Comparison of ENCODE assay signal across 10 mouse cellular contexts in genomic region chr5:139933476-139933875, GRCm38 (mm10). TPM values are rescaled to one million over a fixed set of nuclear protein-coding genes. Genes with fewer than 3 reads are reported as not detected.
DNase-seq lines count a peak whose midpoint lies in the region; ATAC-seq and TF ChIP-seq lines count a peak whose summit lies in the region.
"Had no signal": no experiment of that assay in that cellular context is flagged by ENCODE, and none has a peak within 500 bp of the region (broad histone marks: within the 10 kb centered on the region; RNA-seq: fewer than 3 reads in every experiment).

No protein-coding gene starts in this region.

- 41% methylated on average over 7 of the region's 7 CpGs for WGBS in heart, embryonic 11.5 days (ENCODE audit: insufficient replicate concordance)

- no peak overlapping the region for H3K27ac ChIP-seq in heart, embryonic 11.5 days (ENCODE audit: low read depth, low read length)
- H3K27ac ChIP-seq in testis, adult 2 months (ENCODE audit: control insufficient read depth, insufficient read depth, low read depth, low read length), result no peak overlapping the region
- H3K27ac ChIP-seq: hindbrain, embryonic 15.5 days had no signal

- ATAC-seq in heart, embryonic 11.5 days (replicated peaks; ENCODE audit: insufficient number of reproducible peaks, low FRiP score, low TSS enrichment), result no peak
- ATAC-seq in erythroid progenitor cell, adult 5-6 weeks (replicated peaks; ENCODE audit: low FRiP score, poor library complexity, severe bottlenecking), result 0 out of 2 replicates have a peak, but pooled peaks have one; percentile 40

- no peak overlapping the region for H3K4me3 ChIP-seq in heart, embryonic 11.5 days (ENCODE audit: low read depth, low read length)
- H3K4me3 ChIP-seq in testis, adult 2 months (ENCODE audit: control insufficient read depth, low read depth, low read length), result peak overlapping the region; percentile 76
- H3K4me3 ChIP-seq: hindbrain, embryonic 15.5 days; neural tube, embryonic 13.5 days had no signal

- H3K4me1 ChIP-seq in heart, embryonic 11.5 days (ENCODE audit: control insufficient read depth, insufficient read depth, low read length), result peaks cover 22% of the 10 kb centered on the region
- H3K4me1 ChIP-seq in testis, adult 2 months (ENCODE audit: control insufficient read depth, insufficient read depth, low read length), result peaks cover 11% of the 10 kb centered on the region

- H3K36me3 ChIP-seq in heart, embryonic 11.5 days (ENCODE audit: control insufficient read depth, insufficient read depth, low read length), result no peaks in the 10 kb centered on the region
- H3K36me3 ChIP-seq in testis, adult 2 months (ENCODE audit: control insufficient read depth, insufficient read depth, low read length), result no peaks in the 10 kb centered on the region
- H3K36me3 ChIP-seq: hindbrain, embryonic 15.5 days; neural tube, embryonic 13.5 days had no signal

- H3K9ac ChIP-seq in heart, embryonic 11.5 days (ENCODE audit: low read depth, low read length), result no peak overlapping the region
- H3K9ac ChIP-seq: hindbrain, embryonic 15.5 days; neural tube, embryonic 13.5 days had no signal

- peak; percentile 67 for TF ChIP-seq CTCF in testis, adult 2 months (IDR thresholded peaks at IDR 0.05; ENCODE audit: control insufficient read depth, insufficient read depth, insufficient replicate concordance, low read depth, low read length)

- peak; percentile 19 to 54 for DNase-seq in heart, adult 18-20 months
- no peak for DNase-seq in testis, postnatal 10 days (ENCODE audit: low spot score)
- peak; percentile 74 for DNase-seq in lung, postnatal 14 days
- no peak for DNase-seq in yolk sac, embryonic 10.5 days (ENCODE audit: low spot score)
- DNase-seq in layer of hippocampus, postnatal 36 days, result no peak

- no peak for TF ChIP-seq POLR2A in testis, adult 2 months (IDR thresholded peaks at IDR 0.05; ENCODE audit: control insufficient read depth, low read depth, low read length)

- peaks cover 25% of the 10 kb centered on the region for H3K27me3 ChIP-seq in heart, embryonic 11.5 days (ENCODE audit: control insufficient read depth, insufficient read depth, low read length)
- no peaks in the 10 kb centered on the region for H3K27me3 ChIP-seq in testis, adult 2 months (ENCODE audit: control insufficient read depth, insufficient read depth, low read length)

- H3K9me3 ChIP-seq in heart, embryonic 11.5 days (replicated peaks; ENCODE audit: control insufficient read depth, low read length), result no peaks in the 10 kb centered on the region
- H3K9me3 ChIP-seq: hindbrain, embryonic 15.5 days; neural tube, embryonic 13.5 days had no signal

- no peak overlapping the region for H3K4me2 ChIP-seq in heart, embryonic 11.5 days

RNA-seq across cellular contexts. Expression of gene Elfn1, which starts 25.7 kb away (rescaled TPM):
- under 1 TPM in 1 of 2 experiments, not detected in 1; 0.10 TPM for total RNA-seq in heart, adult 18-20 months (2021)
- 0.13 TPM in 1 of 2 replicates, not detected in the other for polyA plus RNA-seq in heart, embryonic 11.5 days (2014; fragmentation: Nextera tagmentation; extraction: Ambion mirVana)
- 55.6 and 61.9 TPM in 2 replicates for polyA plus RNA-seq in testis, adult 2 months (2012; rRNA removed)
- not detected in 2 replicates for total RNA-seq in erythroid progenitor cell, adult 5-6 weeks (2015; ENCODE audit: low replicate concordance)
- total RNA-seq in erythroid progenitor cell, adult 5-6 weeks (2017; ENCODE audit: low replicate concordance), result not detected in 2 replicates
- 10 to 100 TPM; 28.3 to 29.6 TPM for total RNA-seq in layer of hippocampus, postnatal 36 days (2021)

Comparison
In these comparisons a context has a peak if more than half of its experiments do, and no peak if none do; other contexts are left out.
1. DNase-seq: peak in heart, adult 18-20 months (2 of 2) and lung, postnatal 14 days (single experiment); none in testis, postnatal 10 days (single experiment), yolk sac, embryonic 10.5 days (single experiment) and layer of hippocampus, postnatal 36 days (0 of 2).
2. RNA of gene Elfn1, which starts 25.7 kb away (total RNA-seq): 28.3 to 29.6 TPM in layer of hippocampus, postnatal 36 days; 0.10 TPM in heart, adult 18-20 months and not detected in erythroid progenitor cell, adult 5-6 weeks; every median in the first group is over 10 times any median in the second.